Mouse (Mus musculus) MEL (cell line): ENCODE results near the gene Kat6b. TPM values are rescaled to one million over a fixed set of nuclear protein-coding genes. Genes with fewer than 3 reads are reported as not detected.
A peak's percentile ranks its signal among the peaks of the same experiment; 100 is the strongest.

Experiments used
- DNase-seq: peaks from one replicate; pipeline ENCODE4 v3.0.0; 2011; ENCODE audit warnings: low read depth, low spot score
- H3K27ac ChIP-seq: 2 replicates; pipeline ENCODE4 v1.5.1; 2012; ENCODE audit warnings: low read depth, mild to moderate bottlenecking, control low read depth, low read length, moderate library complexity; ENCODE audit not compliant: control insufficient read depth
- H3K27me3 ChIP-seq, 2 experiments: fragments of 150-350 bp in 1 of 2; sonication (generic) in 1 of 2; 2 replicates each; pipeline ENCODE4 v1.6.1; 2012; ENCODE audit warnings: low read length in 2 of 2, mild to moderate bottlenecking in 2 of 2, improper control_type of control experiment in 1 of 2, moderate library complexity in 1 of 2; ENCODE audit not compliant: insufficient read depth in 2 of 2, control insufficient read depth in 1 of 2
- H3K36me3 ChIP-seq, 2 experiments: 2 replicates each; pipeline ENCODE4 v1.6.1; 2012 to 2014; ENCODE audit warnings: low read length in 2 of 2, improper control_type of control experiment in 1 of 2, inconsistent platforms in 1 of 2, mild to moderate bottlenecking in 1 of 2; ENCODE audit not compliant: insufficient read depth in 2 of 2, control insufficient read depth in 1 of 2
- H3K4me1 ChIP-seq, 2 experiments: fragments of 150-350 bp in 1 of 2; sonication (generic) in 1 of 2; 2 replicates each; pipeline ENCODE4 v1.6.1; 2012; ENCODE audit warnings: low read length in 2 of 2, improper control_type of control experiment in 1 of 2, mild to moderate bottlenecking in 1 of 2; ENCODE audit not compliant: insufficient read depth in 2 of 2, control insufficient read depth in 1 of 2
- H3K4me3 ChIP-seq, 2 experiments: fragments of 150-350 bp in 1 of 2; sonication (generic) in 1 of 2; 2 replicates each; pipeline ENCODE4 v1.5.1; 2012; ENCODE audit warnings: low read depth in 2 of 2, low read length in 2 of 2, mild to moderate bottlenecking in 2 of 2, moderate library complexity in 2 of 2, control low read depth in 1 of 2, improper control_type of control experiment in 1 of 2; ENCODE audit not compliant: control insufficient read depth in 1 of 2, insufficient read depth in 1 of 2
- H3K79me2 ChIP-seq: 2 replicates; pipeline ENCODE4 v1.6.1; 2012; ENCODE audit warnings: mild to moderate bottlenecking, low read length, moderate library complexity; ENCODE audit not compliant: control insufficient read depth, poor library complexity, insufficient read depth
- H3K9ac ChIP-seq: 2 replicates; pipeline ENCODE4 v1.6.1; 2012; ENCODE audit warnings: low read depth, mild to moderate bottlenecking, control low read depth, low read length, moderate library complexity; ENCODE audit not compliant: control insufficient read depth, poor library complexity, severe bottlenecking
- H3K9me3 ChIP-seq: fragments of 150-350 bp; sonication (generic); replicated peaks from 2 replicates; pipeline ENCODE4 v1.6.1; 2012; ENCODE audit warnings: mild to moderate bottlenecking, low read length, improper control_type of control experiment, moderate library complexity; ENCODE audit not compliant: insufficient read depth
- BHLHE40 ChIP-seq: IDR thresholded peaks from 2 replicates; pipeline ENCODE4 v1.6.1; 2012; ENCODE audit warnings: low read depth, mild to moderate bottlenecking, inconsistent platforms, low read length, improper control_type of control experiment, borderline replicate concordance
- CHD2 ChIP-seq: IDR thresholded peaks from 2 replicates; pipeline ENCODE4 v1.6.1; 2011; ENCODE audit warnings: low read length, improper control_type of control experiment
- ELF1 ChIP-seq: IDR thresholded peaks from 2 replicates; pipeline ENCODE4 v1.6.1; 2014; ENCODE audit warnings: low read depth, mild to moderate bottlenecking, inconsistent platforms, low read length, improper control_type of control experiment, moderate library complexity
- EP300 ChIP-seq, 2 experiments: IDR thresholded peaks; 2 replicates each; pipeline ENCODE4 v1.6.1; 2011; ENCODE audit warnings: improper control_type of control experiment in 2 of 2, low read length in 2 of 2, low read depth in 1 of 2, mild to moderate bottlenecking in 1 of 2
- ETS1 ChIP-seq: IDR thresholded peaks from 2 replicates; pipeline ENCODE4 v1.6.1; 2012; ENCODE audit warnings: low read depth, mild to moderate bottlenecking, inconsistent platforms, low read length, improper control_type of control experiment, moderate library complexity
- HCFC1 ChIP-seq: IDR thresholded peaks from 2 replicates; pipeline ENCODE4 v1.6.1; 2012; ENCODE audit warnings: low read depth, mild to moderate bottlenecking, inconsistent platforms, low read length, improper control_type of control experiment, moderate library complexity
- MAFK ChIP-seq: IDR thresholded peaks from 2 replicates; pipeline ENCODE4 v1.6.1; 2011; ENCODE audit warnings: low read depth, mild to moderate bottlenecking, low read length, improper control_type of control experiment, borderline replicate concordance
- MAZ ChIP-seq: IDR thresholded peaks from 2 replicates; pipeline ENCODE4 v1.6.1; 2012; ENCODE audit warnings: low read depth, mild to moderate bottlenecking, inconsistent platforms, low read length, improper control_type of control experiment
- MXI1 ChIP-seq: IDR thresholded peaks from 2 replicates; pipeline ENCODE4 v1.6.1; 2011; ENCODE audit warnings: mild to moderate bottlenecking, low read depth, low read length, improper control_type of control experiment
- MYB ChIP-seq: IDR thresholded peaks from 2 replicates; pipeline ENCODE4 v1.6.1; 2011; ENCODE audit warnings: mild to moderate bottlenecking, low read depth, low read length, improper control_type of control experiment
- NELFE ChIP-seq: IDR thresholded peaks from 2 replicates; pipeline ENCODE4 v1.6.1; 2011; ENCODE audit warnings: low read depth, low read length, improper control_type of control experiment
- NRF1 ChIP-seq: IDR thresholded peaks from 2 replicates; pipeline ENCODE4 v1.6.1; 2014; ENCODE audit warnings: low read depth, mild to moderate bottlenecking, inconsistent platforms, low read length, improper control_type of control experiment, moderate library complexity; ENCODE audit not compliant: poor library complexity, insufficient read depth, severe bottlenecking
- RAD21 ChIP-seq: IDR thresholded peaks from 2 replicates; pipeline ENCODE4 v1.6.1; 2011; ENCODE audit warnings: mild to moderate bottlenecking, low read depth, low read length, improper control_type of control experiment
- RCOR1 ChIP-seq: IDR thresholded peaks from 2 replicates; pipeline ENCODE4 v1.6.1; 2012; ENCODE audit warnings: low read depth, mild to moderate bottlenecking, inconsistent platforms, low read length, improper control_type of control experiment
- TAL1 ChIP-seq: IDR thresholded peaks from 2 replicates; pipeline ENCODE4 v1.6.1; 2012; ENCODE audit warnings: mild to moderate bottlenecking, inconsistent platforms, low read length, moderate library complexity, mixed read lengths
- TBP ChIP-seq: IDR thresholded peaks from 2 replicates; pipeline ENCODE4 v1.8.0; 2011; ENCODE audit warnings: low read depth, low read length, improper control_type of control experiment
- TCF12 ChIP-seq: IDR thresholded peaks from 2 replicates; pipeline ENCODE4 v1.6.1; 2014; ENCODE audit warnings: low read depth, mild to moderate bottlenecking, inconsistent platforms, low read length, improper control_type of control experiment, moderate library complexity
- UBTF ChIP-seq: IDR thresholded peaks from 2 replicates; pipeline ENCODE4 v1.6.1; 2012; ENCODE audit warnings: low read depth, mild to moderate bottlenecking, inconsistent platforms, low read length, improper control_type of control experiment, moderate library complexity, borderline replicate concordance; ENCODE audit not compliant: insufficient read depth
- USF1 ChIP-seq: IDR thresholded peaks from 2 replicates; pipeline ENCODE4 v1.6.1; 2014; ENCODE audit warnings: low read depth, mild to moderate bottlenecking, inconsistent platforms, low read length, improper control_type of control experiment, moderate library complexity
- USF2 ChIP-seq, 2 experiments: IDR thresholded peaks; 2 replicates each; pipeline ENCODE4 v1.6.1; 2011 to 2012; ENCODE audit warnings: improper control_type of control experiment in 2 of 2, low read length in 2 of 2, borderline replicate concordance in 1 of 2, inconsistent platforms in 1 of 2, low read depth in 1 of 2, mild to moderate bottlenecking in 1 of 2; ENCODE audit not compliant: insufficient read depth in 1 of 2
- ZC3H11A ChIP-seq: IDR thresholded peaks from 2 replicates; pipeline ENCODE4 v1.6.1; 2012; ENCODE audit warnings: low read depth, mild to moderate bottlenecking, inconsistent platforms, low read length, improper control_type of control experiment
- polyA plus RNA-seq, 2 experiments: library from polyadenylated mRNA; stranded (reverse) in 1 of 2; unstranded in 1 of 2; fragments of >175 nt in 1 of 2; fragments of >200 nt in 1 of 2; gene quantifications; 2 replicates each; pipeline versions ENCODE4 v1.2.1 to v1.2.4; 2012; ENCODE audit warnings: low replicate concordance in 2 of 2, low read depth in 1 of 2; ENCODE audit not compliant: insufficient read length in 2 of 2, insufficient read depth in 1 of 2, missing spikeins in 1 of 2
- total RNA-seq: library from RNA; depleted of rRNA; stranded (reverse); fragments of 300-350 nt; gene quantifications from 2 replicates; pipeline ENCODE4 v1.2.3, GENCODE M21; 2012

The Kat6b gene
- total and polyA plus RNA-seq, 3 experiments = 1.8 to 5.4 TPM; not detected in 1

- peak; percentile 87 for TF ChIP-seq ELF1
- no peak for TF ChIP-seq ZC3H11A
- TF ChIP-seq USF2 (IDR thresholded peaks at IDR 0.05; ENCODE audit: borderline replicate concordance in 1 of 2, insufficient read depth in 1 of 2, low read depth in 1 of 2, low read length in 2 of 2) = no peak
- TF ChIP-seq TBP = no peak
- TF ChIP-seq RCOR1 = no peak
- no peak for TF ChIP-seq BHLHE40
- no peak for TF ChIP-seq MAZ
- TF ChIP-seq MXI1 = no peak
- no peak for TF ChIP-seq NRF1
- no peak for TF ChIP-seq UBTF
- peak in 1 of 2 experiments; percentile 36; a peak in 1 of 4 replicates for TF ChIP-seq EP300 (IDR thresholded peaks at IDR 0.05; ENCODE audit: low read depth in 1 of 2, low read length in 2 of 2)
- peaks cover 3 to 4% of the 10 kb centered on the region in 2 experiments; a peak in 3 of 4 replicates for H3K4me1 ChIP-seq
- peaks cover 0 to 4% of the 10 kb centered on the region in 2 experiments; a peak in 2 of 4 replicates for H3K36me3 ChIP-seq
- no peak overlapping the region for H3K4me3 ChIP-seq
- no peak overlapping the region for H3K27ac ChIP-seq
- no peaks in the 10 kb centered on the region for H3K9me3 ChIP-seq
- H3K79me2 ChIP-seq = no peaks in the 10 kb centered on the region
- peak; percentile 53 for DNase-seq
- no peaks in the 10 kb centered on the region for H3K27me3 ChIP-seq
- H3K9ac ChIP-seq = no peak overlapping the region
Measured at GRCm38 (mm10) chr14:21615853-21616252, 134.6 kb downstream of the Kat6b start.

- H3K4me1 ChIP-seq = peaks cover 3 to 4% of the 10 kb centered on the region in 2 experiments; a peak in 3 of 4 replicates
- no peak overlapping the region for H3K9ac ChIP-seq
- H3K9me3 ChIP-seq = no peaks in the 10 kb centered on the region
- DNase-seq = no peak
- H3K27me3 ChIP-seq = no peaks in the 10 kb centered on the region
- H3K27ac ChIP-seq = no peak overlapping the region
- no peaks in the 10 kb centered on the region for H3K79me2 ChIP-seq
- no peak overlapping the region for H3K4me3 ChIP-seq
- H3K36me3 ChIP-seq = peaks cover 0 to 4% of the 10 kb centered on the region in 2 experiments; a peak in 2 of 4 replicates
- TF ChIP-seq EP300 (IDR thresholded peaks at IDR 0.05; ENCODE audit: low read depth in 1 of 2, low read length in 2 of 2) (no peak), TCF12 (no peak), HCFC1 (no peak), USF1 (no peak), RAD21 (no peak), UBTF (no peak), MAFK (no peak), ZC3H11A (no peak), CHD2 (no peak), NELFE (no peak), MXI1 (no peak), ETS1 (no peak), MYB (no peak), NRF1 (no peak), TAL1 (no peak)
Measured at GRCm38 (mm10) chr14:21617221-21617980, 136.2 kb downstream of the Kat6b start.
